Mouse (Mus musculus) hindbrain, embryonic 12.5 days (tissue): ENCODE results near the gene Sorbs1. TPM values are rescaled to one million over a fixed set of nuclear protein-coding genes. Genes with fewer than 3 reads are reported as not detected.

Experiments
- ATAC-seq: fragments of 200-750 bp; cut with Nextera tagmentation; 2 replicates; pipeline ENCODE4 v1.8.0; 2017; ENCODE audit warnings: moderate TSS enrichment; ENCODE audit not compliant: low FRiP score
- H3K27ac ChIP-seq: fragments of 300-500 bp; sonication (generic); 2 replicates; pipeline ENCODE4 v1.5.1; 2016; ENCODE audit warnings: mild to moderate bottlenecking
- H3K27me3 ChIP-seq: fragments of 300-500 bp; sonication (generic); 2 replicates; pipeline ENCODE4 v1.6.1; 2016; ENCODE audit warnings: mild to moderate bottlenecking
- H3K36me3 ChIP-seq: fragments of 300-500 bp; sonication (generic); 2 replicates; pipeline ENCODE4 v1.6.1; 2016; ENCODE audit warnings: mild to moderate bottlenecking
- H3K4me1 ChIP-seq: fragments of 300-500 bp; sonication (generic); 2 replicates; pipeline ENCODE4 v1.6.1; 2016
- H3K4me2 ChIP-seq: fragments of 300-500 bp; sonication (generic); replicated peaks from 2 replicates; pipeline ENCODE4 v1.6.1; 2016; ENCODE audit warnings: mild to moderate bottlenecking
- H3K4me3 ChIP-seq: fragments of 300-500 bp; sonication (generic); 2 replicates; pipeline ENCODE4 v1.5.1; 2016; ENCODE audit warnings: mild to moderate bottlenecking
- H3K9ac ChIP-seq: fragments of 300-500 bp; sonication (generic); 2 replicates; pipeline ENCODE4 v1.6.1; 2016; ENCODE audit warnings: mild to moderate bottlenecking, moderate library complexity
- H3K9me3 ChIP-seq: fragments of 300-500 bp; sonication (generic); replicated peaks from 2 replicates; pipeline ENCODE4 v1.6.1; 2016; ENCODE audit warnings: mild to moderate bottlenecking
- WGBS: fragments of 180-500 bp; shearing (Covaris S2); methylation state at CpG from one replicate; pipeline ENCODE4 v1.1.7; 2016; 5-methylcytosine and 5-hydroxymethylcytosine counted together
- polyA plus RNA-seq: library from polyadenylated mRNA; unstranded; fragments of >200 nt; fragmentation: Nextera tagmentation; extraction: Ambion mirVana; gene quantifications from 2 replicates; pipeline ENCODE4 v1.2.1, GENCODE M21; 2016

Sorbs1 gene
- polyA plus RNA-seq, 1 experiment from 2014 or later = 106 TPM

DNA sequence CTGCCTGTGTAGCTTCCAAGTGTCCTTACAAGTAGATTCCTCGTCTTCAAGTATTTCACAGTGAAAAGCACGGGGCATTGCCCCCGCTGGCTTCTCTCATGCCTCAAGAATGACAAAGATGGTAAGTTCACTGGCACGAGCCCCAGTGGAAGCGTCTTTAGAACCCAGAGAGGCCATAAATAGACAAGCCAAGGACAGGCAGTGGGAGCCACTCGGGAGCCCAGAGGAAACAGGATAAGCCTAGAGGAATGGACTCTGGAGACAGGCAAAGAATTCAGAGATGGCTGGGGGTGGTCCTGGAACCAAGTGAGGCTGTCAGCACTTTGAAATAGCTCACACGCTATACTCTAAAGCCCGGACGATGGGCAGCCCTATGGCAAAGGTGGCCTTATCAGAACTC lies 45.8 kb downstream of the Sorbs1 start:
- Histone ChIP-seq H3K27ac (no peak overlapping the region), H3K4me2 (no peak overlapping the region), H3K9me3 (no peaks in the 10 kb centered on the region; the same call in 1 of the 2 replicates), H3K4me1 (peaks cover 14% of the 10 kb centered on the region), H3K9ac (no peak overlapping the region), H3K27me3 (no peaks in the 10 kb centered on the region), H3K4me3 (no peak overlapping the region), H3K36me3 (no peaks in the 10 kb centered on the region)
- 82% methylated on average over 9 of the region's 9 CpGs for WGBS
- ATAC-seq = no peak

DNA sequence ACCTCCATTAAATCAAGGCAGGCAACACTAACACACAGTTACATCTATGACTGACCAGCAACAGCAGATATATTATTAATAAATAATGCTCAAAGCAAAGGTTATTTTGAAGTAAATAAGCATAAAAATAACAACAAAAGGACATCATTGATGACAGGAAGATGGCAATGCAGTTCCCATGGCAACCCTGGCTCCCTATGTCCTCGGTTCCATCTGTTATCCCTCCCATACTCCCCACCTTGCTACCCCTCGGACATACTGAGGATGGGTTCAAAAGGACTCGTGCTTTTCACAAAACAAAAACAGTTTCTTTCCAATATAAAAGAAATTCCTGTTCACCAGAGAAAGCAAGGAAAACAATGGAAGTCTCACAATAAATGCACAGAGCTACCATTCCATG lies 48.2 kb downstream of the Sorbs1 start:
- H3K36me3 ChIP-seq = no peaks in the 10 kb centered on the region
- 26% methylated on average over 3 of the region's 3 CpGs for WGBS
- ATAC-seq = 0 out of 2 replicates have a peak, but pooled peaks have one; percentile 41
- no peaks in the 10 kb centered on the region for H3K27me3 ChIP-seq
- H3K9ac ChIP-seq = no peak overlapping the region
- peaks cover 19% of the 10 kb centered on the region for H3K4me1 ChIP-seq
- H3K27ac ChIP-seq = no peak overlapping the region
- no peak overlapping the region for H3K4me2 ChIP-seq
- no peaks in the 10 kb centered on the region; the same call in 1 of the 2 replicates for H3K9me3 ChIP-seq
- H3K4me3 ChIP-seq = no peak overlapping the region

DNA sequence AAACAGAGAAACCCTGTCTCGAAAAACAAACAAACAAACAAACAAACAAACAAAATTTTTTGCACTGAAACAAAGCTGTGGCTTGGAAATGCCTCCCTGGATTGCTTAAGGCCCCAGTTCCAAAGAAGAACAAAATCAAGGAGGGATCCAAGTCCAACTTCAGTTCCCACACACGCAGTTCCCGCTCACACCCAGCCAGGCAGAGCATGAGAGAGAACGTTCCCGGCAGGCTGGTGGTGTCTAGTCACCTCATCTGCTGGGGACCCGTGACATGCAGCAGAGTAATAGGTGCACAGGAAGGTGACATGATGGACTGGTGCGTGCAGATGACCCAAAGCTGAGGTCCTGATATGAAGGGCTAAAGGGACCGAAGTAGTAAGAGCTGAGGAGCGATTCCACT lies 49.2 kb downstream of the Sorbs1 start:
- Histone ChIP-seq H3K27ac (no peak overlapping the region), H3K36me3 (no peaks in the 10 kb centered on the region), H3K4me1 (peaks cover 18% of the 10 kb centered on the region), H3K9ac (no peak overlapping the region), H3K4me3 (no peak overlapping the region), H3K4me2 (no peak overlapping the region), H3K27me3 (no peaks in the 10 kb centered on the region), H3K9me3 (no peaks in the 10 kb centered on the region; the same call in 1 of the 2 replicates)
- no peak for ATAC-seq
- 94% methylated on average over 9 of the region's 9 CpGs for WGBS

DNA sequence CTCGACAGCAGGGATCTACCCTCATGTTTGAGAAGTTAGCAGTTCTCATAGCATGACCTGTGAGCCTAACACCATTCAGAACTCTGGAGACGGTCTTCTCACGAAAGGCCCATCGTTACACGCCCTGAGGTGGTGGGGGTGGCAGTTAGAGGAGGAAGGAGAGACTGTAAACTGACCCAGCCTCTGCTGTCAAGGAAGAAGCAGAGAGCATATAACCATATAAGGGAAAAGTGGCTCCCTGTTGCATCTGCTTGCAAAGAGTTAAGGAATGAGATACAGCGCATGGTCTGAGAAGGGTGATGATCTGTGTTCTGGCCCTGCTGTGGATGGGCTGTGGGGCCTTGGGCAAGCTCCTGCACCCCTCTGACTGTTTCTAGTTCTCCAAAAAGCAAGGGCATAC lies 50.7 kb downstream of the Sorbs1 start:
- ATAC-seq = no peak
- Histone ChIP-seq H3K9ac (no peak overlapping the region), H3K27ac (no peak overlapping the region), H3K4me1 (peaks cover 22% of the 10 kb centered on the region), H3K9me3 (no peaks in the 10 kb centered on the region; the same call in 1 of the 2 replicates), H3K27me3 (no peaks in the 10 kb centered on the region), H3K36me3 (no peaks in the 10 kb centered on the region), H3K4me3 (no peak overlapping the region), H3K4me2 (no peak overlapping the region)
- 69% methylated on average over 6 of the region's 6 CpGs for WGBS

DNA sequence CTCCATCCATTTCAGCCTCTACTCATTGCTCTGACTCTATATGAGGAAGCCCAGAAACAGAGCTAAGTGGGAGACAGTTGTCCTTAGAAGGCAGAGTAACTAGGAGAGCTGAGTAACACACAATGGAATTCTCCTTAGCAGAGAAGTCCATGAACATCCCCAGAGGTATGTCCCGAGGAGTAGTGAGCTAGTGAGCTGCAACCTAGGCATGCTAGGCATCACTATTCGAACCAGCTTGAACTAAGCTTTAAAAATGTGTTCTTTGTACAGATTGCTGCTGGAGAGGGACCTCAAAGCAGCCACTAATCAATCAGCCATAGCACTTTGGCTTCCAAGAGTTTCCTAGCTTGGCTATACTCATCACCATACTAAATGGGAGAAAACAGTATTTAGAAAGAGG lies 51.1 kb downstream of the Sorbs1 start:
- Histone ChIP-seq H3K9me3 (no peaks in the 10 kb centered on the region; the same call in 1 of the 2 replicates), H3K27ac (no peak overlapping the region), H3K9ac (no peak overlapping the region), H3K4me2 (no peak overlapping the region), H3K27me3 (no peaks in the 10 kb centered on the region), H3K36me3 (no peaks in the 10 kb centered on the region), H3K4me3 (no peak overlapping the region), H3K4me1 (peaks cover 22% of the 10 kb centered on the region)
- no peak for ATAC-seq
- 83% methylated on average over 2 of the region's 2 CpGs for WGBS

DNA sequence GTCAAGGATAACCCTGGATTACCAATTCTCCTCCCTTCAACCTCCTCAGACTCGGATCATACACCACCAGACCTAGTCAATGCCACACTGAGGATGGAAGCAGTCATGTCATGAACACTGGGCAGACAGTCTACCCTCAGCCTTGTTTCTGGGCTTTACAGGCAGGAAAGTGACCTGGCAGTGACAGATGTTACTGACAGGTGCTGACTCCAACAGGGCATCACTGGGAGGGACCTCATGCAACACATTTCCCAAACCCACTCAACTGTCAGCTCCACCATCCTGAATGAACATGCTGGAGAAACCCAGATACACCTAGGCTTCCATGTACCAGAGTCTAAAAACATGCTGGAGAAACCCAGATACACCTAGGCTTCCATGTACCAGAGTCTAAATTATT lies 51.9 kb downstream of the Sorbs1 start:
- Histone ChIP-seq H3K27ac (no peak overlapping the region), H3K4me2 (no peak overlapping the region), H3K27me3 (no peaks in the 10 kb centered on the region), H3K9me3 (no peaks in the 10 kb centered on the region), H3K4me3 (no peak overlapping the region), H3K36me3 (no peaks in the 10 kb centered on the region), H3K4me1 (peaks cover 22% of the 10 kb centered on the region), H3K9ac (no peak overlapping the region)
- 81% methylated on average over 1 of the region's 1 CpGs for WGBS
- no peak for ATAC-seq

DNA sequence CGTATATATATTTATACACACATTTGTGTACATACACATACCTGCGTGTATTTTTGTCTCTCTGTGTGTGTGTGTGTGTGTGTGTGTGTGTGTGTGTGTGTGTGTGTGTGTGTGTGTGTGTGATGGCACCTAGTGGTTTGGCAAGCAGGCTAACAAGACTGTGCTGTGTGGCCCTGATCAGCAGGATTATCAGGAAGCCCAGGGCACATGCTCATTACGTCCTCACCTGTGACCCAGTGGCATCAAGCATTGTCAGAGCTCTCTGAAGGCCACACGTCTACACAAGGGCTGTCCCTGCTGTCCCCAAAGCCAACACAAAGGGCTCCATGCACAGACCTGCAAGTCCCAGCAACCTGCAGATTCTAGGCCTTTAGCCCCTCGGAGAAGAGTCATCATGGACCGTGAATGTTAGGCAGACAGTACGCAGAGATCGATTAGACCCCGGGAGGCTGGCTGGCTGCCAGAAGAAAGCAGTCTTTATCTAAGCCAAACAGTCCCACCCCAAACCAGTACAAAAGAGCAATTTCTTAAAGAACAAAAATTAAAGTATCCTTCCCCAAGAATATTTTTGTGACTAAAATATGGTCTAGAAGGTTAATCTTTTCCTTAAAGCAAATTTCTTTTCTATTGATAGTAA lies 52.6 kb downstream of the Sorbs1 start:
- H3K4me1 ChIP-seq = peaks cover 22% of the 10 kb centered on the region
- no peak for ATAC-seq
- no peaks in the 10 kb centered on the region for H3K27me3 ChIP-seq

DNA sequence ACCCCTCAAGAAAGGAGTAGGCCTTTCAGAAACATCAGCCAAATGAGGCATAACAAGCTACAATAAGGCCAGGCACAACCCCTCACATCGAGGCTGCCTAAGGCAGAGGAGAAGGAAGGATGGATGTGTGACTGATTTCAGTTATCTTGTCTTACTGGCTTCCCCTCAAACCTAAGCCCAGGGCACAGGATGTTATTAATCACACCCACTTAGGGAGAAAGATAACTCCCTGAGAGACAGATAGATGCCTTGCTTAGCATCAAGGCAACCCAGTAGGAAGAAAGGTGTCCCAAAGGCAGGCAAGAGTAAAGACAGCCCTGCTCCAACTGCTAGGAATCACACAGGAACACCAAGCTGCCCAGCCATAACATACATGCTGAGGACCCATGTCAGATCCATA lies 54.2 kb downstream of the Sorbs1 start:
- peaks cover 13% of the 10 kb centered on the region for H3K4me1 ChIP-seq
- no peak overlapping the region for H3K4me3 ChIP-seq
- H3K4me2 ChIP-seq = no peak overlapping the region
- H3K9me3 ChIP-seq = no peaks in the 10 kb centered on the region
- H3K27me3 ChIP-seq = no peaks in the 10 kb centered on the region
- ATAC-seq = no peak
- H3K36me3 ChIP-seq = no peaks in the 10 kb centered on the region
- no peak overlapping the region for H3K27ac ChIP-seq
- WGBS = 53% methylated on average over 1 of the region's 1 CpGs
- H3K9ac ChIP-seq = no peak overlapping the region

More for the DNA sequence above, 52.6 kb downstream of the Sorbs1 start:
- H3K4me2 ChIP-seq = no peak overlapping the region
- no peak overlapping the region for H3K27ac ChIP-seq
- WGBS = 52% methylated on average over 9 of the region's 9 CpGs
- no peak overlapping the region for H3K9ac ChIP-seq
- no peaks in the 10 kb centered on the region for H3K36me3 ChIP-seq
- H3K9me3 ChIP-seq = no peaks in the 10 kb centered on the region
- no peak overlapping the region for H3K4me3 ChIP-seq

DNA sequence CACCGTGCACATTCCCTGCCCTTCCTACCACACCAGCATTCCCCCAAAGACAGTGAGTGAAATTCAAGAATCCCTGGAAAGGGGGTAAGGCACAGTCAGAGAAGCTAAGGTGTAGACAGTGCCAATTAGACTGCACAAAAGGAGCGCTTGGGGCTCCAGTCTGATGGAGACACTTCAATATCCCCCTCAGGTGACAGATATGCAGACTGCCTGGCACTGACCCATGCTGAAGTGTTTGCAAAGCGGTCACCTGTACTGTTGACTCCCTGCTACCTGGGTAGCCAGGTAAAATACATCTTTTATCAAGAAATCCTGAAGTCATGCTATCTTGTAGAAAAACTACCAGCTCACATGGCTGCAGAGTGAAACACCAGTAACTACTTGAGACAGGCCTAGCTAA lies 54.8 kb downstream of the Sorbs1 start:
- H3K27ac ChIP-seq = no peak overlapping the region

DNA sequence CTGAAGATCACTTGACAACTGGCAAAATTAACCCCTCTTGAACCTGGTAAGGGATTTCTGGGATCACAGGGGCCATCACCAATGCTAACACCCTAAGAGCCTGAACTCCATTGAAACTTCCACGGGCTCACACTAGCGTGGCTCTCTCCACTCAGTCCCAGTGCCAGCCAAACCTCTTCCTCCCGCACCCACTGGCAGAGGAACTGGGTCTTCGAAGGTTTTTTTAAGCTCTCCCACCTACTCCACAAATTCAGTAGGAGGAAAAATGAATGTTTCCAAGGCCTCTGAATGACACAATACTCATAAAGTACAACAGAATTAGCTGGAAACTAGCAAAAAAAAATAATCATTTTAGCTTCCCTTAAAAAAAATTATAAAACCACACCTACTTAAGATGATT lies 58.3 kb downstream of the Sorbs1 start:
- no peak overlapping the region for H3K9ac ChIP-seq
- H3K9me3 ChIP-seq = no peaks in the 10 kb centered on the region
- H3K36me3 ChIP-seq = peaks cover 3% of the 10 kb centered on the region; the same call in 1 of the 2 replicates
- no peaks in the 10 kb centered on the region for H3K27me3 ChIP-seq
- no peak overlapping the region for H3K27ac ChIP-seq
- H3K4me3 ChIP-seq = no peak overlapping the region
- no peak overlapping the region for H3K4me2 ChIP-seq
- H3K4me1 ChIP-seq = peaks cover 5% of the 10 kb centered on the region; the same call in 1 of the 2 replicates
- ATAC-seq = no peak
- WGBS = 96% methylated on average over 4 of the region's 4 CpGs

More for the DNA sequence above, 54.8 kb downstream of the Sorbs1 start:
- Histone ChIP-seq H3K4me3 (no peak overlapping the region), H3K36me3 (no peaks in the 10 kb centered on the region), H3K4me2 (no peak overlapping the region), H3K9ac (no peak overlapping the region), H3K27me3 (no peaks in the 10 kb centered on the region), H3K4me1 (peaks cover 13% of the 10 kb centered on the region), H3K9me3 (no peaks in the 10 kb centered on the region)
- ATAC-seq = no peak
- 76% methylated on average over 3 of the region's 3 CpGs for WGBS

DNA sequence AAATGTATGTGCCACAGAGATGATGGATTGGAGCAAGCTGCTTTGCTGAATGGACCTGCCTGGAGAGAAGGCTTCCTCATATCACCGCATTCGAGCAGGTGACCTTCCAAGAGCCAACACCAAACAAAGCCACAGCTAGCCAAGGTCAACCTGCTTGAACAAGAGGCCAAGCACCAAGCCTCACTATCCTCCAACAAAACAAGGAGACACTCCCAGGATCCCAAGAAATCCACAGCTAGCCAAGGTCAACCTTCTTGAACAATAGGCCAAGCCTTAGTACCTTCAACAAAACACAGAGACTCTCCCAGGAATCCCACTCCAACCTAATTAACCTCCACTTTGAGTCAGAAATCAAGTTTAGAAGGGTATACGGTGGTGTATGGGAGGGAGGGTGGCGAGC lies 59.5 kb downstream of the Sorbs1 start:
- no peaks in the 10 kb centered on the region for H3K27me3 ChIP-seq
- H3K9me3 ChIP-seq = no peaks in the 10 kb centered on the region
- H3K36me3 ChIP-seq = peaks cover 3% of the 10 kb centered on the region; the same call in 1 of the 2 replicates
- peaks cover 3% of the 10 kb centered on the region; the same call in 1 of the 2 replicates for H3K4me1 ChIP-seq
- no peak overlapping the region for H3K9ac ChIP-seq
- WGBS = 98% methylated on average over 4 of the region's 4 CpGs
- H3K4me3 ChIP-seq = no peak overlapping the region
- ATAC-seq = no peak
- H3K4me2 ChIP-seq = no peak overlapping the region
- H3K27ac ChIP-seq = no peak overlapping the region

DNA sequence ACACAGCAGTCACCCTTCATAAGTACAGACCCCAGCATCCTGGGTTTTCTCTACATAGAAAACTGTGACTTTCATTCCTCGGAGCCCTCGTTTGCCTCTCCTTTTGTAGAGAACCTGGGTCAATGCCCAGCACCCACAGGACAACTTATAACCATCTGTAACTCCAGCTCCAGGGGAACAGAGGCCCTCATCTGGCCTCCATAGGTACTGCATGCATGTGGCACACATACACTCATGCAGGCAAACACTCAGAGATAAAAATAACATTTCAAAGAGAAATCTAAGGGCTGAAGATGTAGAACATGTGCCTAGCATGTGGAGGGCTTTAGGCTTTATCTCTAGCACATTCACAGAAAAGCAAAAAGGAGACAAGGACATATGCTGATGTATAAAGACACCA lies 61.4 kb downstream of the Sorbs1 start:
- H3K4me3 ChIP-seq = no peak overlapping the region
- H3K9ac ChIP-seq = no peak overlapping the region
- H3K27me3 ChIP-seq = no peaks in the 10 kb centered on the region
- no peak overlapping the region for H3K4me2 ChIP-seq
- peaks cover 3% of the 10 kb centered on the region; the same call in 1 of the 2 replicates for H3K36me3 ChIP-seq
- no peak for ATAC-seq
- no peaks in the 10 kb centered on the region for H3K4me1 ChIP-seq
- WGBS = 91% methylated on average over 2 of the region's 2 CpGs
- H3K9me3 ChIP-seq = no peaks in the 10 kb centered on the region
- H3K27ac ChIP-seq = no peak overlapping the region

DNA sequence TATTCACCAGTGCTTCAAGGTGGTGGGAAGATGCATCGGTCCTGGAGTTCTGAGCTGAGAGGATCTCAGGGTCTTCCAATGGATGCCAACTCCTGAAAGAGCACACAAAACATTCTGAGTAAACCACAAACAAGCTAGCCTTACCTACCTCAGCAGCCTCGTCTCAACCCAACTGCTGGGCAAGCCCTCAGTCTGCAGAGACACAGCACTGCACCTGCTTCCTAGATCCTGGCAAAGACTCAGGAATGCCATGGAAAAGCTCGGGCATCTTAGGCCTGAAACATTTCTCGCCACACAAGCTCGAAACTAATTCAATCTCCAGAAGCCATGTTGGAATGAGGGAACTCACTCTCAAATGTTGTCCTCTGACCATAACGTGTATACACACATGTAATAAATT lies 62.3 kb downstream of the Sorbs1 start:
- H3K27ac ChIP-seq = no peak overlapping the region
- H3K4me2 ChIP-seq = no peak overlapping the region
- no peak for ATAC-seq
- WGBS = 90% methylated on average over 6 of the region's 6 CpGs
- no peaks in the 10 kb centered on the region for H3K4me1 ChIP-seq
- H3K4me3 ChIP-seq = no peak overlapping the region
- H3K27me3 ChIP-seq = no peaks in the 10 kb centered on the region
- peaks cover 3% of the 10 kb centered on the region for H3K36me3 ChIP-seq
- no peak overlapping the region for H3K9ac ChIP-seq
- H3K9me3 ChIP-seq = no peaks in the 10 kb centered on the region
